Mouse (Mus musculus) cerebellum, adult 9-11 months (tissue): ENCODE data around the gene Slco1a5.
A peak's percentile ranks its signal among the peaks of the same experiment; 100 is the strongest.
"Not testable (repeated sequence)": the region's sequence is repeated elsewhere in the genome, so short reads cannot be mapped to it uniquely, and the experiment has no call there.

Experiments used
- DNase-seq: peaks from one replicate; pipeline ENCODE4 v3.0.0; 2022

The Slco1a5 gene

DNA sequence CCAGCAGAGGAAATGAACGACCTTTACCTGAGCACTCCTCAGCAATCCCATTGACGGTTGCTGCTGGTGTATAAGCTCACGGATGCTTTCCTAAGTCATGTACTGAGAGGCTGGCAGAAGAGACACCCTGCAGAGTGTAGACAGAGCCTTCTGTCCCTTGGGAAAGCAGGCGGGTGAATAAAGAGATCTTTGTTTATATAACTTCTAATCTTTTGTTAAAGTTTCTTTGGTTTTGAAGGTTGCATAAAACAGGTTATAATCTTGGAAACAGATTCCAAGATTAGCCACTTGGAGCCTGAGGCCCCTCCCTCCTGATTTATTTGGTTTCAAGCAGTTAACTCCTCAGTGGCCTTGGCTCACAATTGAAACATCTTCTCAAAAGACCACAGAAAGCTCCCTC is at the start of gene Slco1a5:
TSS of gene Slco1a5 (minus strand) at position 101 of the 400 bp plus-strand sequence.
- DNase-seq: no peak

DNA sequence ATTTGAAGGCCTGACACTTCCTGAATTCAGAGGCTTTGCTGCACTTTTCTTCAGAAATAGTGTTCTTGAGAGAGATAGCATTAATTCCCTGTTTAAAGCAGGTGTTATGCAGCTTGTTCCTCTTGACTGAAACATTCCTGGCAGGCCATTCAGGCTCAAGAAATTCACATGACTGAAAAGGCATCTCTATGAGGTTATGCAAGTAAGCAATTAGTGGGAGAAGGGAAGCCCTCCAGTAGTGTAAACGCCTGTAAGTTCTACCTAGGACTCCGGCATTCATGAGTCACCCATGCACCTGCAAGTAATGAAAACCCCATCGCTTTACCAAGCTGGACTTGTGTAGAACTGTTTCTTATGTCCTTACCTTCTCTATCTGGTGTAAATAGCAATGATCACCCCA is 46.8 kb upstream of the Slco1a5 start:
- DNase-seq: no peak

DNA sequence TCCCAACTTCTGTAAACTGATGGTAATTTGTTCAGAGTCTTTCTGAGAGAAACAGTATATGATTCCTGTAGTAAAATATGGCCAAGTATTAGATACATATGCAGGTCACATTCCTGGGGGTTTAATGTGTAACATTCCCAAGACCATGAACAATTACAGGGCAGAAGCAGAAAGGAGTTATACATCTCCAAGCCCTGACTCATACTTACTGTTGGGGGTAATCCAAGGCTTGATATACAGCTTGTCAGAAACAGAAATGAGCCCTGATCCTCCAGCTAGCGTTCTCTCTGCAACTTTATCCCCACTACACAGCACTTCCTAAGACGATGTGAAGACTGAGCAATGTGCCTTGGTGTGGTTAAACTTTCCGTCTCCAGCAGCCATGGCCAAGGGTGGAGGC is 44.8 kb upstream of the Slco1a5 start:
- no peak for DNase-seq

DNA sequence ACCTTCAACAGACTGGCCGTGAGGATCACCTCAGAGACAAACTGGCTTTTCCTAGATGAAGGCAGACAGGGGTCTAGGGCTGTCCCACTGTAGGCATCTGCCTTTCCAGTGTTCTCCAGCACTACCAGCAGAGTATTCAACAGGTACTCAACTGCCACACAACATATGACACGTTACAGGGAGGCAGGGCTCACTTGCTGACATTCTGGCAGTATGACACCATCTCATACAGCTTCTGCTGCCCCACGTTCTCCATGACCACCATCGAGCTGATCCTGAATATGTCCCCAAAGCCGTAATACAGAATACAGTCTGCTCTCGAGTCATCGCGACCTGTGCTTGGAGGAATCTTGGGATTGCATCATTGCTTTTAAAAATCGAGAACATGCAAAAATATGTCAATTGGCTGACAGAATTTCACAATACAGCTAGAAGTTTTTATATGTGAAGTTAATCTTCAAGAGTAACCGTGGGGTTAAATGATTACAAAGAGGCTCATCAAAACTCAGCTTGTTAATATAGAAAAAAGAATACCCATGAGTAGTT is 43.8 kb upstream of the Slco1a5 start:
- DNase-seq: no peak

DNA sequence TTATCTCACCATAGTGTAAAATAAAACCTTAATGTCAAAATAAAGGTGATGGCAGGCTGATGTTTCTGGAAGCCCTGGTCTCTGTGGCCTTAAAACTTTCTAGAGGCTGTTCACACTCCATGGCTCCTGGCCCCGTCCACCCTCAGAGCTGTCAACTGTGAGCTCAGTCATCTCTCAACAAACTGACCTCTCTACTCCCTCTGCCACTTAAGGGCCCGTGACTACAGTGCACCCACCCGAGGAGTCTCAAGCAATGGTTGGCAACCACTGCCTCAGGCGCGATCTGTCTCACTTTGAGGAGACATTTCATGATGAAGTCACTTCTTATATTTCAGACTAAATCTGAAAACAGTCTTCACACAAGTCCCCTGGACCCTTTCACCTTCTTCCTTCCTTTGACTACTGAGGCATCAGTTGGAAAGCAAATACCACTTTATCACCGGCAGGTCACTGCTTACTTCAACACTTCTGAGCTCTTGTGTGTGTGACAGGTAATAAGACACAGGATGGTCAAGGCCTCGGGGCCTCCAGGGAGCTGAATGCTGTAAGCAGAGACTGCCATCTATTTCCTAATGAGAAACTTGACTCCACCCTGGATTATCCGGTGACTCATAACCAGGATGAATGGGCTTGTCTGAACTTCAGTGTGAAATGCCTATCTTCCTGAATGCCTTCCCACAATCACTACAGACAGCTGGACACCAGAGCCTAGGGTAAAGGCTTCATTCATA is 43.1 kb upstream of the Slco1a5 start:
- no peak for DNase-seq

DNA sequence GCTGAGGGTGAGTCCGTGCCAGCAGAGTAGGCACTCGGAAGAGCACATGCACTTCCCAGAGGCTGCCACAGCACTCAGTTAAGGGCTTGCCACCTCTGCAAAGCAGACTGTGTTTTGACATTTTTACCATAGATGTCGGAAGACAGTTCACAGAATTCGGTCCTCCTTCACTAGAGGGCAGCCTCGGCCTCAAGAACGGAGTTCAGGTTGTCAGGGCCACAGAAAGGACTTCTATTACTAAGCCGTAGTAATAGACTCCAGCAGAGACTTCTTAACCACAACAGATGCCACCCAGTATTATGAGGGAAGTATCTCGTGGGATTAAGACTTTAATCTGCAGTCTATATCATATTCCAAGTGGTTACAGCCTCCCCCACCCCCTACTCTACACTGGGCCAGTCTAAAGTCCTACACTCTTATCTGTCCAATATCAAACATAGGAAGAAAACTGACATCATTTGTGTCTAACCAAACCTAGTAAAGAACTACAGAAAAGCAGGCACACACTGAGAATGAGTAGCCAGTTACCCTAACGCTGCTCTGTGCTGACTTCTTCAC is 40.3 kb upstream of the Slco1a5 start:
- DNase-seq: no peak

DNA sequence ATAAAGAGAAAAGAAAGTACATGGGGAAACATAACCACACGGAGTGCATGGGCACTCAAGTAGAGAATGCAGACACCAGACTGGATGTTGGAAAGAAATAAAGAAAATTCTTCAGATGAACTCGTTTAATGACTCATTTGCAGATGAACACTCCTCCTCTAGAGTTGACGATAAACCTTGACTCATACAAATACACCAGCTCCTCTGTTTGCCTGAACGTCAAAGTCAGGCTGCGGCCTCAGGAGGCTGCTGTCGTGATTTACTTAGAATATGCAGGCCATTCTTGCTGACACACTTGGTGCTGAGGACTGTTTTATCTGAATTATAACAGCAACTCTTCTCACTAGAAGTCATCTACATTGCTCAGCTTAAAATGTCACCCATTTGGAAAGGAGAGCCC is 39.3 kb upstream of the Slco1a5 start:
- no peak for DNase-seq

DNA sequence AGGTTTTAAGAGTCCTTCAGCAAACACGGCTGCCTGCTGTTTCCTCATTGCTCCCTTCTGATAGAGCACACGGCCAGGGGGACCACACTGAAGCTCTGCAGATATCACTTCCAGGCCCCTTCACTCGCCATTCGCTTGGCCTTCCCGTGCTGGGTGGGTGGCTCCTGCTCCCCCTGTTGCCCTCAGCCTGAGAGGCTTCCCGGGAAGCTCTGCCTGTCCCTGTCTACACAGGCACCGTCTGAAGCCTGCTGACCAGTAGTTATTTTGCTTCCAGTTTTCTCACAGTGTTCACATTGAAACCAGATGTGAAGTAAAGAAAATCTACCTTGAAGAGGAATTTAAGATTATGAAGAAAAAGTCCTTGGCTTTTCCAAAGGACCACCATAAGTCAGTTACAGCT is 34.3 kb upstream of the Slco1a5 start:
- no peak for DNase-seq

DNA sequence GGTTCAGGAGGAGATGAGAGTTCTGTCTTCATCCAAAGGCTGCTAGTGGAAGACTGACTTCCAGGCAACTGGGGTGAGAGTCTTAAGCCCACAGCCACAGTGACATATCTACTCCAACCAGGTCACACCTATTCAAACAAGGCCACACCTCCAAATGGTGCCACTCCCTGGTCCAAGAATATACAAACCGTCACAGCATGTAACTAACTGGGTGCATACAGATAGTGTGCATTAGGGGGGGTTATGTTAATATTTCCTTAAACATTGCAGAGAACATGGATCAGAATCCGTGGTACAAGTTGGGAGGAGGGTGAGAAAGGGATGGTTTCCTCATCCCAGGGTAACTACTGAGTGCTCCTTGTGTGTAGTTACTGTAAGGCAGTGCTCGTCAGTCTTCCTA is 29.3 kb upstream of the Slco1a5 start:
- not testable (repeated sequence) for DNase-seq

DNA sequence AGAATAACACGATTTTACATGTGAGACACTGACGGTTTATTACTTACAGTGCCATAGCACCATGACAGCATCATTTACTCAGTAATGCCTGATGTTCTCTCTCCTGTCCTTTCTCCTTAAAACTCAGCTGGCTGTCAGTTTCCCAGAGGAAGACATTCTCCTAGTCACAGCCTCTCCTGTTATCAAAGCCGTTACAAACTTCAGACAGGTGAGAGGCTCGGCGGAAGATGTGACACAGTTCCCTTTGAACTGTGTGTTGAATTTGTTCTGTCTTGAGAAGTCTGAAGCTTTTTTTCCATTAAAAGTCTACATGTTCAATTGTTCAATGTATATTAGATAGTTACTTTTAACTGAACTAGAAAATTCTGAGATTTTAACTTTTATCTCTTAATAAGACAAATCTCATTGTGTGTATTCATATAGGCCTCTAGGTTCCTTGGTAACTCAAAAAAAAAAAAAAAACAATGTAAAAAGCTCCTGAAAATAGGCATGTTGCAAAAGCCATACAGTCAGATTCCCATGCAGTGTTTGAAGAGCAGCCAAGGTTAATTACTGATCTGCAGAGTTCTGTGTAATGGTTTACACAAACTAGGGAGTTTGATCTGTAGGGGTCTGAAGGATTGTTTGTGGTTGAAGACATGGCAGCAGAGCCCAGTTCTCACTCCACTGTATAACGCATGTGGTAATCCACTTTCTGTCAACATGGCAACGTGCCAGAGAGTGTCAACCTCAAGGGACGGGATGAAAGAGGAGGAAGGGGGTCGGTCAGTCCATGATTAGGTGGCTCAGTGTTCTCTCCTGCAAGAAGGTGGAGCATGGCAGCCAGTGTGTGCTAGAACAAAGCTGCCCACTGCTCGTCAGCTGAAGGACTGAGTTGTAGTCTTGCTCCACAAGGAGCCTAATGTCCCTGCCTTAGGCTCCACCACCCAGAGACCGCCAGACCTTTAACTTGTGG is 24.9 kb upstream of the Slco1a5 start:
- DNase-seq: no peak

DNA sequence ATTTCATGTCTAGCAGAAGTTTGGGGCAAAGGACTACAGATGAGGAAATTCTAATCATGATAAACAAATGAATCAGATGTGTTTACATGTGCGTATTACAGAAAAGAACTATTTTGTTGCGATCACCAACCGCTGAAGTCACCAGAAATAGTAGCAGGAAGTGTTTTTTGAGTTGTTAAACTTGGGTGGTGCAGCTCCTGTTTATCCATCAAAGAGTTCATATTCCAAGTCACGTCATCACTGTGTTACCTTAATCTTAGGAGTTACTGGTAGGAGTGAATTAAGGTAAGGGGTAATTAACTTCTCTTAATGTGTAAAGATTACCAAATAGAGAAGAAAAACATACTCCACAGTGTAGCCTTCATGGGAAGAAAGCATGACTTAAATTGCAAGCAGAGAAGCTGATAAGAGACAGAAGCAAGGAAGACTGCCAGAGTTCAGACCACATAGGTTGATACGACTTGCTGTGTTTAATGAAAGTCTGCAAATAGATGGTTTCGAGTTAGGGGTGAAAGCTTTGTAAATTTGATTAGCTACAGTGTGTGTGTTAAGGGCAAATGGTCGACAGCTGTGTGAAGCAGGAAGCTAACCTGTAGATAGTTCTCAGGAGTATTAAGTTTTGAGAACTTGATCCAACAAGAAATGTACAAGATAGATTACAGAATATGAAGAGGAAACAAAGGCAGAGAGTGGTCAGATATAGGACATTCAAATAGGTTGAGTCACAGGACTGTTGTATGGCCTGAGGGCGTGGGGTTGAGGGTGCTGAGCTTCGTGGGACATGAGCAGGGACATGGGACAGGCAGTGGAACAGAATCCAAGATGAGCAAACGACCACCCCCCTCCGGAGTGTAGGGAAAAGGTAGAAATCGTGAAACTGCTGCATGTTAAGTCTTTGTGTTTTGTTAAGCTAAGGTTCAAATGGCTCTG is 23.7 kb upstream of the Slco1a5 start:
- DNase-seq: no peak

DNA sequence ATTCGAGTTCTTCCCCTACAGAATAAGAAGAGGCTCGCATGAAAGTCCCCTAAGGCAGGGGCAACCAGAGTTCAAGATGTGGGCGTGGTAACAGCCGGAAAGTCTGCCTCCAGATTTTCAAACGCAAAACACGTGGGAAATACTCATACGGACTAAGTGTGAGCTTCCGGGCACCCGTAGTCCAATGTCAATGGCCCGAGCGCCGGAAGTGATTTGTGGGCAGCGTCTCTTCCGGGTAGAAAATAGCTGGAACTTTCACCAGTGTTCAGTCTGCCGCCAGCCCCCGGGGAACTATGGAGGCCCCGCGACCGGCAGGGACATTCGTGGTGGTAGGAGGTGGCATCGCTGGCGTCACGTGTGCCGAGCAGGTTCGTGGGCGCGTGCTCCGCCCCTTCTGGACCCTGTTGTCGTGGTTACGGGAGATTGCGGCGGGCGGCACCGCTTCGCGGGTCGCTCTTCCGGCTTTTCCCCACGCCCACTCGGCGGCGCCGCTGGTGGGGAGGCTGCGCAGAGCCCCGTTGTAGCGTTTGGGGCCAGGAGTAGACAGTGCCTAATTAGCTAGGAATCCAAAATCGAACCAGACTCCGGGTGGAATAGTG is 22.8 kb upstream of the Slco1a5 start, which contains the start of gene Pyroxd1:
TSS of gene Pyroxd1 (plus strand) at position 215 of the 599 bp plus-strand sequence.
- peak; percentile 84 for DNase-seq

DNA sequence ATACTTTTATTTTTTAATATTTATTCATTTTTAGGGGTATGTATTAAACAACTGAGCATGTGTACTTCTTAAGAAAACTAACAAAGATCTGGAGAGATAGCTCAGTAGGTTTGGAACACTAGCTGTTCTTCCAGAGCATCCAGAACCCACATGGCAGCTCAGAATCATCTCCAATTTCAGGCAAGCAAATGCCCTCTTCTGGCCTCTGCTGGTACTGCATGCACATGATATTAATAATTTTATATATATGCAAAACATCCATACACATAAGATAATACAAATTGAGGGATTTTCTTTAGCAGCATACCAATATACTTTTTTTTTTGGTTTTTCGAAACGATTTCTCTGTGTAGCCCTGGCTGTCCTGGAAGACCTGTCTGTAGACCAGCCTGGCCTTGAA is 20.8 kb upstream of the Slco1a5 start:
- DNase-seq: no peak

DNA sequence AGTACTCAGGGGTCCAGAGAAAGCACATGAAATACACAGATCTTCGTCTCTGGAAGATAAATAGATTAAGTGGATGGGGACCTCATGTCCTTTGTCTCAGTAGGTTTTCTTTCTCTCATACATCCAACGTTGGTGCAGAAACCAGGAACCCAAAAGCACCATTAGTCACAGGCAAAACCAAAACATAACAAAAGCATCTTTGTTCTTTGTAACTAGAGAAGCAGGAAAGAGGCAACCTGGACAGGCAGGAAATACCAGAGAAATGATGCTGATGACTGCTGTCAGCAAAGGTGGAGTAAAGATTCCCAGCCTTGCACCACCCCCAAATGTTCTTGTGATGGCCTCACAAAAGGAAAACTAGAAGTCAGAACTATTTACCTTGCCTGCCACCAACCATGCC is 16.8 kb upstream of the Slco1a5 start:
- no peak for DNase-seq

DNA sequence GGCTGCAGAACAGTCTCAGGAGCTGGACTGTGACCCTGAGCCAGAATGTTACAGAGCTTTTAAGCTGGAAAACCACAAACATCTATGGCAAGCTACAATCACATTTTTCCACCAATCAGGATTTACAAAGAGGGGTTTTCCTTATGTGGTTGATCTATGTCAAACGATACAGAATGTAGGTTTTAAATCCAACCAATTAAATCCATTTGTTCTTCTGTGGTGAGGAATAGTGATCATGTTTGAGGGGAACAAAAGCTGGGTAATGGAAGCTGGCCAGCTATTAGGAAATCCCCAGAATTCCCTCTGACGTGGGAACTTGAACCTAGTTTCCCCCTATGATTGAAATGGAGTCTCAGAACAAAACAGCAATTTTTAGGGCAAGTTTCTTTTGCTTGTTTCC is 16.2 kb upstream of the Slco1a5 start:
- no peak for DNase-seq

DNA sequence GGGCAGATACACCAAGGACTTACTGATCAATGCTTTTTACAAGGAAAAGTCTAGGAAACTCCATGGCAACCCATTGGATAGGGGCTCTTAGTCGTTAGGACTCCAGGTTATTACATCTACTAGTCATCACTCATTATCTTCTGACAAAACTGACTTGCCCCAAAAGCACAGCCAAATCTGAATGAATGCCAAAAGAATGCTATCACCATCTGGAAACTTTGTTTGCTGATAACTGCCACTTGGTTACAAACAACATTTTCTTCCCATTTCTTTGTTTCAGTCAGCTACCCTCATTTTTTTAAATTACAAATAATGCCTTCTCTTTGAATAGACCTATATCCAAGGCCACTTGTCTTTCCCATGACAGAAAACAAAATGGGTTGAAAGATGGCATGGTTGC is 6.4 kb upstream of the Slco1a5 start:
- DNase-seq: no peak

DNA sequence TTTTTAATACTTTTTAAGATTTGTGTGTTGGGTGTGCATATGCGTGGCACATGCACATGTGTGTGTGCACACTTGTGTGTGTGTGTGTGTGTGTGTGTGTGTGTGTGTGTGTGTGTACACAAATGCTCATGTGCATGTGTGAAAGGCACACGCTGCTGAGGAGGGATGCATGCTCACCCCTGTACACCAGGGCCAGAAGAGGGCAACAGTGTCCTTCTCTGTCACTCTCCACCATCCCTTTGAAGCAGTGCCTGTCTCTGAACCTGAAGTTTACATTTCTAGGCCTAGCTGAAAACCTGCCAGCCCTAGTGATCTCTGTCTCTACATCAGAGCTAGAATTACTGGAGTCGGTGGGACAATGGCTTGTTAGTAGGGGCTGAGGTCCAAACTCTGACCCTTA is 3.8 kb upstream of the Slco1a5 start:
- no peak for DNase-seq

DNA sequence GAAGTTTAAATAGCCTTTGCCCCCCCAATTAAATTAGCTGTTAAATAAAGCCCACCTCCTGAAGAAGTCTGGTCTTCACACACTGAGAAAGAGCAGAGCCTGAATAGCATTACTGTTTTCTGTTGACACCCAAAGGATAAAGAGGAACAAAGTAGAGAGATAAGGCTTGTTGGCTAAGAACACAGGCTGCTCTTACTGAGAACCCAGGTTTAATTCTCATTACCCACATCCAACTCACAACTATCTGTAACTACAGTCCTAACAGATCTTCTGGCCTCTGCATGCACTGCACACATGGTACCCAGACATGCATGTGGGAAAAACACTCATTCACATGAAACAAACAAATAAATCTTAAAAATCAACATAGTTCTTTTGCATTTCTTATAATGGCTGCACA is 5.7 kb downstream of the Slco1a5 start:
- DNase-seq: no peak

DNA sequence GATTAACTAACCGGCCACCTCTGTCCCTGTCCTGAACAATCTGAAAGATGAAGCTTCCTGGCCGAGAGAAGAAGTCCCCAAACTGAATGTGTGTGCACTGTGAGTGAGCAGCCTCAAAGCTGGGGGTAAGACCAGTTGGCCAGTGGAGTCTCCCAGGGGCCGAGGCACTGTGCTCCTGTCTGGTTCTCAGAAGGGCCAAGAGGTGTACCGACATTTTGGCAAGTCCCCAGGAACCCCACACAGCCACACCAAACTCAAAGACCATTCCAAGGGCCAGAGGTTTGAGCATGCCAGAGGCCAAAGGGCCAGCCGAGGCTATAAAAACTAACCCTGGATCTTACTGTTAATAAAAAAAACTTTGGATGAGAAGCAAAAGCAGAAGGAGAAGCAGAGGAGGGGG is 8.5 kb downstream of the Slco1a5 start:
- DNase-seq: no peak

DNA sequence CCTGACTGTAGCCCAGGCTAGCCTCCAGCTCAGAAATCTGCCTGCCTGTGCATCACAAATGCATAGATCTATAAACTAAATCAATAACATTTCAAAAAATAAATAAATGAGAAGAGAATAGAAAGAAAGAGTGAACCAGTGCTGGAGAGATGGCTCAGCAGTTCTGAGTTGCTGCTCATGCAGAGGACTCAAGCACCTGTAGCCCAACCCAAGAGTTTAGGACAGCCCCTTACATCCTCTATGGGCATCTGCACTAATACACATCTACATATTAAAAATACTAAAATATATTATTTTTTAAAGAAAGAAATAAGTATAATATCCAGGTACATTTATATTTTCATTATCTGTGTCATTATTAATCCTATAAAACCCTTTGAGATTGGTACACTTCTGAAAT is 17.7 kb downstream of the Slco1a5 start:
- no peak for DNase-seq

DNA sequence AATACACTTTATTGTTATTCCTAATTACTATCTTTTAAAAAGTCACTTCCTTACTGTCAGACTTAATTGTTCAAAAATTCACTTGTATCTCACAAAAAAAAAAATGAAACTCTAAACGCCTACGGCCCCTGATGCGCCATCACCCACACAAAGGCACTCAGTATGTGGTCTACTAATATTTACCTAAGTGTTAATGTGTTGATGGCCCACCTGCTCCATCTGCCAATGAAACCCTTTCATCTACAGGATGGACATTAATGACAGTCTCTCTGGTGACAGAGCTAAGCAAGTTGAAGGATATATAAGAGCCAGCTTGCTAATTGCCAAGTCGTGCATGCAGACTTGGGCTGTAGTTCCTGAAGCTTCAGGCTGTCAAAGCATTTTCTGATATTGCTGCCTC is 24.7 kb downstream of the Slco1a5 start, which contains the start of gene Iapp:
TSS of gene Iapp (plus strand) at position 326 of the 400 bp plus-strand sequence.
- no peak for DNase-seq
